Mouse (Mus musculus) C2C12 (cell line): Measurements from ENCODE around the gene C5ar2.

Source experiments
- CTCF ChIP-seq: IDR thresholded peaks from one replicate; pipeline ENCODE4 v1.5.1; 2011; ENCODE audit not compliant: control insufficient read depth, insufficient read depth, insufficient read length
- USF1 ChIP-seq: IDR thresholded peaks from one replicate; pipeline ENCODE4 v1.6.1; 2011; ENCODE audit warnings: low read depth, mild to moderate bottlenecking, control low read depth, moderate library complexity

DNA sequence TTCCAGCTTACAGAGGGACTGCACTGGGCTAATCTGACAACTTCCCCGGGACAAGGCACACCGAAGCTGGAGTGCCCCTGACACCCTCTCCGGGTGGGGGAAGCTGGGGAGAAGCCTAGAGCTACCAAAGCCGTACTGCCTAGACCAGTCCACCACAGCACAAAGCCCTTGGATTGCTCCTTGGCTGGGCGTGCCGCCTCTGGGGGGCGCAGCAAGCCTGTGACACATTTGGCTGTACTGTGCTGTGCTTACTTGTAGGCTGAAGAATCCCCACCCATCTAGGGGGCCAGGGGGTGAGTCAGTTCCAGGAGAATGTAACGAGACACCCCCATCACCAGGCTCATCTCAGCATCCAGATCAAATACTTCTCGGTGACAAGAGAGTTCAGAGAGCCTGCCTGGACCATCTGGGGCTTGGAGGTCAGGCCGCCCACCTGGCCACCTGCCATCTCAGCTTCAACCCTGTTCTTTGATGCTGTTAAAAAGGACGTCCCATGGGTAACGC lies 33.0 kb downstream of the C5ar2 start:
- TF ChIP-seq CTCF (no peak), USF1 (no peak)
